Mouse (Mus musculus) adrenal gland, adult 18-20 months (tissue): ENCODE measurements around the gene Prdm16. TPM values are rescaled to one million over a fixed set of nuclear protein-coding genes. Genes with fewer than 3 reads are reported as not detected.

Source experiments
- DNase-seq, 2 experiments: peaks; one replicate each; pipeline ENCODE4 v3.0.0; 2021 to 2022; ENCODE audit warnings: low spot score in 2 of 2
- total RNA-seq, 2 experiments: library from RNA; stranded (reverse); gene quantifications; 1 replicate in 1 of 2; 2 replicates in 1 of 2; pipeline ENCODE4 v1.2.3; 2021

Gene Prdm16
- total RNA-seq, 2 experiments from 2014 or later, result 4.3 to 7.6 TPM

DNA sequence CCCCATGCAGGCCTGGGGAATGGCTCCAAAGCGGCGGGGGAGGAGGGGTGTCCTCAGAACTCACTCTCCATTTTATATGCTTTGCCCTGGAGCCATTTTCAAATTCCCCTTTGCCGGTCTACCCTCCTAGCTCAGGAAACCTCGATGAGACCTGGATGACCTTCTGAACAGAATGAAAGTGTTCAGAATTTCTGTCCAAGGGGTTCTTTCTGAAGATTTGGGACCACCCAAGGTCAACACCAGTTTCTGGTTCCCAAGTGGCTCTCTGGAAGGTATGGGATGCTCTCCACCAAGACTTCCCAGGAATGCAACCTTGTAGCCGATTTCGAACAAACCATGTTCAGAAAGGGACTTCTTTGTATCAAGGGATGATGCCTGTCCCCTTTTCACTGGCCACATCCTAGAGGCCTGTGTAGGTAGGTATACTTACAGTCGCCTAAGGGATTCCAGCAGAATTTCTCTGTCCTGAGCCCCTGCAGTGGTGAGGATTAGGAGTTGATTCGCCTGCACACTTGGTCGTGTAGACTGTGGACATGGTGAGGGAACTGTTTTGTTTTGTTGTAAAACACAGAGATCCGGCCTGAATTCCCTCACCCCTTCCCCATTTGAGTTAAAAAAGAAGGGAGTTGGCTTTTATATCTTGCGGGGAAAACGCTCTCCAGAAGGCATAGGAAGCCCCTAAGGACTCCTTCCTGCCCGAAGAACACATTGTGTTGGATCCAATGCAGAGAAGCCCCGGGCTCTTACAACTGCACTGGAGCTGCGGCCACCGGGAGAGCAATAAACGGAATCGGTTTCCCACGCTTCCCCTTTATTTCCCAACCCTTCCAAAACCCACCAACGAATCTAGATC, 4.0 kb upstream of the Prdm16 start:
- no peak for DNase-seq

DNA sequence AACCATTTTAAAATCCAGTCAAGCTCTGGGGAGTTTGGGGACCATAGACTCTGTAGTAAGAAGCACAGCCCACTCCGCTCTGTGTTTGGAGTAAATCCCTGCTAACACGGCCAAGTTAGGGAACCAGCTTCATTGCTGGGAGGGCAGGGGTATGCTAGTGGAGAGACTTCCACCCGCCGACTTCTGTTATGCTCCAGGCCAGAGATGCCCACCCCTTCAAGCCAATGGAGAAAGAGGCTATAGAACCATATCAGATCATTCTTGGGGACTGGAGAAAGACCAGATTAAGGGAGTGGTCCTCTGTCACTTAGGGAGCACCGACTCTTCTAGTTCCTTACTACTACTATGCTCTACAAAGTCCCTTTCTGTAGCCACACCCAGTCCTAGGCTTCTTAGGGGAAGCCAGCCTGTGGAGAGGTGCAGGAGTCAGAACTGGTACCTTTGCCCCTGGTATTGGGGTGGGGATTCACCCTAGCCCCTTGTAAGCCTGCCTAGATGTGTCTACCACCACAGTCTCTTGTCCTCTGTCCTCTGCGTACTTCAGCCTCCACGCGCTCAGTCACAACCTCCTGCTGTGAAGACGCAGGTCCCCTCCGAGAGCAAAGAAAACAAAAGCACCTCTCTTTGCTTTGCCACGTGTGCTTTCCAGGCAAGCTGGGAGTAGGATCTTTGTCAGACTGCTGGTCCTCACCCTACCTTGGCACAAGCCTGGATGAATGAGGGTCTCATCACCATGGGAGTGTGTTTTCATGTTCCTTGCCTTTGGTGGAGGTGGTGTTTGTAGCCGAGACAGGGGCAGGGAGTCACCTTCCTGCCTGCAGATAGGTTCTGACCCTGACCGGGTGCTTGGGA, 3.1 kb upstream of the Prdm16 start:
- no peak for DNase-seq

DNA sequence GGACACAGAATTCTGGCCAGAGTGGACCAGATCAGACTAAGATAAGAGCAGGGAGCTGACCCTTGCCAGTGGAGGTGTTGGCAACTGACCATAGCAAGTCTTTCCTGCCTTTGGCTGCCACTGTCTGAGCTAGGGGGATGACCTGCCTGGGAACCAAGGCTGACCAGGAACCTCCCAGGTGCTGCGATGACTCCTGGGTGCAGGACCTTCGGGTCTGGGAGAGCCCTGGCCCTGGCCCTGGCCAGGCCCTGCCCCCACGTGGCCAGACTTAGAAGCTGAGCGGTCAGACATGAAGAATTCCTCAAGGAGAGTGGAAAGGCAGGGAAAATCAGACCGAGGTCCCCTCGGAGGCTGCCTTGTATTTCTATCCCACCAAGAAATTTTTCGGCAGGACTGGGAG, 2.5 kb upstream of the Prdm16 start:
- DNase-seq, result no peak

DNA sequence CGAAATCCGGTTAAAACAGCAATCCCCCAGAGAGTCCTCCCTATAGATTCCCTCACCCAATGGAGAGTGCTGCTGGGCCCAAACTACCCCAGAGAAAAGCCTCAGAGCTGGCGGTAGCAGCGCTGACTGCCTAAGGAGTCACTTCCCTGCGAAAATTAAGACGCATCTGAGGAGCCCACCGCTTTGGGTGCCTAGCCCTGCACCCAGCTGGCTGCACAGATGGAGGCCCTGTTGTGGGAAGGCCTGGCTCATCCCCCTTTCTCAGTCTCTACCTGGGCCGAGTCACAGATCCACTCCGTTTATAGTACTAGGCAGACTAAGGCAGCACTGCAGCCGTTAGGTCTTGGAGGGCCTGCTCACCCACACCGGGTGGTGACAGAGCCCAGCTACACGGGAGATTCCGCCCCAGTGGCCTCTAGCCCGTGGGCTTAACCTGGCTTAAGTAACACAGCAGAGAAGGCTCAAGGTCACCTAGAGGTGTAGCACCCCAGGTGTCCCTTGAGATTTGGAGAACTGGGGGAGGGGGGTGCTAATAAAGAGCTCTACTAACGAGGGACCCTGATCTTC, 1.7 kb upstream of the Prdm16 start:
- no peak for DNase-seq

DNA sequence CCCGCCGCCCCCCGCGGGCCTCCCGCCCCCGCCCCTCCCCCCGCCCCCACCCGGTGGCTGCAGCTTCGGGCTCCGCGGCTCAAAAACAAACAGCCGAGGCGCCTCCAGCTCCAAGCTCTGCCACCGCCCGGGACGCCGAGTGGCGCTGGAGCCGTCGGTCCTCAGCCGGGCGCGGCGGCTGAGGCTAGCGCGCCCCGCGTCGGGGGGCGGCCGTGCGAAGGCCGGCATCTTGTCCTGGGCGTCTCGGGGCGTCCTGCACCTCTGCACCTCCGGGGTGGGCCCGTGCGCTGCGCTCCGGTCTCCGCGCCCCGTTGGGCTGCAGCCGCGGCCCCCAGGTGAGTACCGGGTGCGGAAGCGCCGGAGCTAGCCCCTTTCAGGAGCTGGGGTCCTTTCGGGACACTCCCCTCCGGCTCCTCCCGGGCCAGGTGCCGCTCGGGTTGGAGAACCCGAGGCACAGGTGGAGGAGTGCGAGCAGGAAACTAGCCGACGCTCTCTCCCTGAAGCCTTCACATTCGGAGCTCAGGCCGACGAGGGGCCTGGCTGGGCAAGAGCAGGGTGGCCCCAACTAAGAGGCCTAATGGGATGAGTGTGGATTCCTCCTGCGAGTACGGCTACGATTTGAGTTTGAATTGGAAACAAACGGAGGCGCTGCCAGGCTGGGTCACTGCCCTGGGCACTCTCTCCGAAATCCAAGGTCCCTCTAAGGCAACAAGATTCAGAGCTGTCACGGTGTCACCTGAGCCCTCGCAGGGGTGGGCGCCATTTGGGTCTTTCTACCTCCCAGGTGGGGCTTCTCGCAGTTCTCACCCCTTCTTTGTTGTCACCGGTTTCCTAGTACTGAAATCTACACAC, 1.0 kb upstream of the Prdm16 start:
- DNase-seq, result no peak

DNA sequence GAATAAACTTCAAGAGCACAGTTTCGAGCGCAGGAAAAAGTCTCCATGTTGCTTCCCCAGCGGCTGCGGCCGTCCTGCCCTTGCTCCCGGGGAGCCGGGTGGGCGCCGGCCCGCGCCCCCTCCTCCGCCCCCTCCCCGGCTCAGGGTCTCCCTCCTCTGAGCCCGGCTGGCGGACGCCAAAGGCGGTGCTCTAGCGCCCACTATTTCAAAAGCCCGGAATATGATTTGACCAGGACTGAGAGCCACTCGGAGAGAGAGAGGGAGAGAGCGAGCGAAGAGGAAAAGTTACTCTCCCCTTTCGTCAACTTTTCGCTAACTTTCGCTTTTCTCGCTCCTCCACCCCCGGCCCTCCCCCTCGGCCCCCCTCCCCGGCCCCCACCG, 630 bp downstream of the Prdm16 start:
- DNase-seq, result no peak

DNA sequence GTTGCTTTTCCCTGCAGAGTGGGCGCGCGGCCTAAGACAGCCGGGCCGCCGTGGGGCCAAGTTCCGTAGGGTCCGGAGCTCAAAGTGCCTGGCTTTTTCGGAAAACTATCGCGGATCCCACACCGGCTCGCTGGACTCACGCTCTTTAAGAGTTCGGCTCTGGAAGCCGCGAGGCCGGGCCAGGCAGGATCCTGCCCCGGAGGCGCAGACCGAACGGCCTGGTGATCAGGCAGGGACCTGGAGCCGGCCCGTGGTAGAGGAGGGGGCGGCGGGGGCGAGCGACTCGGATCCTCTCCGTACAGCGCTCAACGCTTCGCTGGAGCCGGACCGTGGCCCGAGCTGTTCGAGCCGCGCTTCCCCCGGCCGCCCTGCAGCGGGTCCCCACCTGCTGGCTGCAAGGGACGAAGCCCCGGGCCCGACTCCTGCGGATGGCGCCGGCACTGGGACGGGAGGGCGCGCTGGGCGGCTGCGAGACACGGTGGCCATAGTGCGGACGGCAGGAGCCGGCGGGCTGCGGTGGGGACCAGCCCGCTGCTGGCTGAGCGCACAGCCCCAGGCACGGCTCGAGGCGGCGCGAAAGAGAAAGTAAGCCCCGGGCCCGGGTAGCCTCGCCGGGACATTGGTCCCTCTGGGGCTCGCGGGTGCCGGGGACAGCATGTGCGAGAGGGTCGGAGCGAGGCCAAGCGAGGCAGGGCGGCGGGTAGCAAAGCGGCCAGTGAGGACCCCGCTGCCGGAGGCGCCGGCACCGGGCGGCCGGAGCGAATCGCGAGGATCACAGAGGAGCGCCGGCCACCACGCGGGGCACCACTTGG, 1.2 kb downstream of the Prdm16 start:
- DNase-seq, result peak; percentile 36 to 44

DNA sequence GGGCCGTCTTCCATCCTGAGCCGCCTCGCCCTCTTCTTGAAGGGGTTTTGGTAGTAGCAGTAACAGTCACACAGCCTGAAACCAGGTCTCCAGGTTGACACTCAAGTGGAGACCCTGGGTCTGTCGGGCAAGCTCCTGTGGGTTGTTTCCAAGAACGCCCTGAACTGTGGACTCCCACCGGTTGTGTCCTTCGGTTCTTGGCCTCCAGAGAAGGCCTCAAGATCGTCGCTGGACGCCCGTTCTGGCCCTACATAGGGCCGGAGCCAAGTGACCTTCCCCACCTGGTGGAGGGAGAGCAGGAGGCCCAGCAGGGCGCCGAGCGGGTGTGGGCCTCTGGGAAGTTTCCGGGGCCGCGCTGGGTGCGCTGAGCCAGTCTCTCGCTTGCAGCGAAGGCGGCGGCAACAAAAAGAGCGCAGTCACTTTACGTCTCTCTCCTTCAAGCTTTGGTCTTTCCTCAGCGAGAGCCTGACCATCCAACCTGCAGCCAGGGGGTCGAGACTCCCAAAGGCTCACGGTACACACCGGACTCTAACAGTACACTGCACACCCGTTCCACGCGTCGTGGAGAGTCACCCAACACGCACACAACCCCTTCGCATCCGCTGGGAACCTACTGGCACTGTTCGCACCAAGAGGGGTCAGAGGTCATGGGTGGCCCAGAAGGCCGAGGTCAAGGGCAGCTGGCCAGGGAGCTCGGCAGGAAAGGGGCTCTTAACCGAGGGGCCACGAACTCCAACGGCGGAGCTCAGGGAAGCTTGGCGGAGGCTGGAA, 2.0 kb downstream of the Prdm16 start:
- DNase-seq, result no peak

DNA sequence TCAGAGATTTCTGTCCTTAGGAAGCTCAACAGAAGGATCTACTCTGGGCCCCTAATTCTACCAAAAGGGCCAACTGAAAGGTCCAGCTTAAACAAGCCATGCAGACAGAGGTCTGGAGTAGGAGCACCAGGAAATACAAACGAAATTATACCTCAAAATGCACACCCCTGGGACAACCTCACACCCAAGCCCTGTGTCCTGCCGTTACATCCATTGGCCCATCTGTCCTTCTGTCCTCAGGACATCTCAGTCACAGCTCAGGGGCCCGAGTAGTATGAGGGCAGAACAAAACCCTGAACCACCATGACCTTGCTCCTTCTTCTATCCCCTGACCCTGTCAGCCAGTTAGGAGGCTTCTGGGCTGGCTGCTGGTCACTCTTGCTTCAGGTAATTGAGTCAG, 2.7 kb downstream of the Prdm16 start:
- no peak for DNase-seq

DNA sequence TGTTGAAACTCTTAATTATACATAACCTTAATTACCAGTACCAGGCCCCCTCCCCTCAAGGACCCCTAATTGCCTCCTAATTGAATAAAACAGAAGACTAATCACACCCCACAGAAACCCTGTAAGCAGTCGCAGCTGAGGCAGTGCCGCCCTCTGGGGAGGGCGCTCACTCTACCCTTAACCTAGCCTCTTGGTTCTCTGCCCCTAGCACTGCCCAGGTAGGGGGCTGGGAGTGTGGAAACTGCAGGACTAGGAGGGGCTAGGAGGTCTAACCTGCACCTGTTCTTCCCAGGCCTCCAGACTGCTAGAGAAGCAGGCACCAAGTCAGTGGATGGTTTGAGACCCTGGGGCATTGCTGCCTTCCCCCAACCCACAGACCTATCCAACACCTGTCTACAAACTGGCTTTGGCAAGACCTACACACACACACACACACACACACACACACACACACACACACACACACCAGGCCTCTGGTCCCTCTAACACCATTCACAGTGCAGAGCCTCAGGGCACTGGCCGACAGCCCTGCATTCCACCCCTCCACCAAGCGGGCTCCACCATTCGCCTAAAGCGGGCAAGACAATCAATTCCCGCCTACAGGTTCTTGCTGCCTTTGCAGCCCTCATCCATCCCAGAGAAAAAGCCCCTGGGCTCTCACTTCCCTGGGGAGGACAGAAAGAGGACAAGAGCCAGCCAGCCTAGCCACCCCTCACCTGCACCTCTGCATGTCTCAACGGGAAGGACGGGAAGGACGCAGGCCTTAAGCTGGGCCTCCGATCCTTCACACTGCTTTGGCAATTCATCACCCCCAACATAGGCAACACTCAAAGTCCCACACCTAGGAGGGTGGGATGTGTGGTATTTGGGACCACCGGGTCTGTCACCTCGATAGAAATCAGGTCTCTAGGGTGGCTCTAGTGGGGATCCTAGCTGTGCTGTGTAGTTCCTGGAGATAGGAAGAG, 3.6 kb downstream of the Prdm16 start:
- no peak for DNase-seq

DNA sequence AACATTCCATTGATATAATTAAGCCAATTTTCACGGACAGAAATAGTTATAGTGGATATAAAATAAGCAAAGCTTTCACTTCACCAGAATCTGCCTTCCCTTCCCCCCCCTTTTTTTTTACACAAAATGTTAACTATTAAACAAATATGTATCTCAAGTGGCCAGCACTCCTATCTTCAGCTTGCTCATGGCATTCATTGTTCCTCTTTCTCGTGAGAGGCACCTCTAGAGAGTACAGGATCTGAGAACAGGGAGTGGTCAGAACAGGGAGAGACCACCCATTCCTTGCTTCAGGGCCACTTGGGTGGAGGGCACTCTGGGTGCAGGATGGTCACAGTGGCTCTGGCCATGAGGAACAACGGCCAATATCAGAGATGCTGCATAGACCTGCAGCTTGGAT, 5.9 kb downstream of the Prdm16 start:
- no peak for DNase-seq

DNA sequence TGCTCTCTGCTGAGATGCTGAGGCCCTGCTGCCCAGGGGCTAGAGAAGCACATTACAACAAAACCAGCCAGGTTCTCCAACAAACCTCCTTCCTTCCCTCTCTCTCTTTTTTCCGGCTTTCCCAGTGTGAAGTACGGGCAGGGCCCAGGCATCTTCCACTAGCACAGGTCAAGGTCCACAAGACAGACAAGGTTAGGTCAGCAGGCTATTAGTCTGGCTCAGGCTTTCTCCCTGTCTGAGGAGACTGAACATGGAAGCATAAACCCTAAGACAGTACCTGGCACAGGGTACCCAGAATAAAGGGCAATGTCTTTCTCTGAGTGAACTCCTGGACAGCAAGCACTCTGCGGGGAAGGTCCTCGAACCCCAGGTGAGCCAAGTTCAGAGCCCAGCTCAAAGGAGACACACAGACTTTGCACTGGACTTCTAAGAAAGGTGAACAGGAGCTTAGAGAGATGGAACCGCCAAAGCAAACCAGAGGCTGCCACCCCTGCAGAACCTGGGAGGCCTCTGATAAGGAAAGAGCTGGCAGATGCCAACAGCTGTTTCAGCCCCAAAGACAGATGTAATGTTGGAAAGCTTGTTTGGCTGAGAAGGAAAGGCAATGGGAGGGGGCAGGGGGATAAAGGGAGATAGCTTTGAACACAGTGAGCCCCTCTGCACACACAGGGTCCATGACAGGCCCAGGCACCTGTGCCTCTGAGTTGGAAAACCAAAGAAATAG, 9.1 kb downstream of the Prdm16 start:
- no peak for DNase-seq

DNA sequence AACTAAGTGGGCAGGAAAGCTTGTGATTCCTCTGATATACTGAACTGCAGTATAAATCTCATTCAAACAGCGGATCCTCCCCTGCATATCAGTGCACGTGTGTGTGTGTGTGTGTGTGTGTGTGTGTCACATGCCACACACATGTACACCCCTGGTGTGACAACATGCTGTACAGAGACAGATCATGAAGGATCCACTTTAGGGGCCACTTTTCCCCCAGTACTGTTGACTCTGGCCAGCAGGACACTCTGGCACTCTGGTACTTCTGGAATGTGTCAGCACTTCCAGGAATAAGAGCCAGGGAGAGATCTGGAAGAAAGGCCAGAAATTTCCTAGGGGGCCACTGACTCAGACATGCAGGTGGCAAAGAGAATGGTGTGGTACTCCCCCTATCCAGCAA, 10.4 kb downstream of the Prdm16 start:
- DNase-seq, result no peak

DNA sequence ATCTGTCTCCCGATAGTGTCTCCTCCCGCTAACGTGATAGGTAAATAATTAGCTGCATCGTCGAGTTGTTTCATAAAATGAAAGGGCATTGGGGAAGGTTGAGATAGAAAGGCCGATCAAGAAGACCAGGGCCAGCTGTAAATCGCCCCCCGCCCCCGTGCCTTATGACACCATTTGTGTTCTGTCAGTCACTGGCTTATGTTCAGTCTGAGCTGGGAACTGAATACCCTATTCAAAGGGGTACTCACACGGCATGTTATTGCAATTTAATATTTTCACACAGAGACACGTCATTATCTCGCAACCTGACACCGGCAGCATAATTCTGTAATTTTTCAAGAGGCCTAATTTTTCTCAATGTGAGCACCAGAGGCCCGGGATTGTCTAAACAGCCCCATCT, 11.0 kb downstream of the Prdm16 start:
- no peak for DNase-seq

DNA sequence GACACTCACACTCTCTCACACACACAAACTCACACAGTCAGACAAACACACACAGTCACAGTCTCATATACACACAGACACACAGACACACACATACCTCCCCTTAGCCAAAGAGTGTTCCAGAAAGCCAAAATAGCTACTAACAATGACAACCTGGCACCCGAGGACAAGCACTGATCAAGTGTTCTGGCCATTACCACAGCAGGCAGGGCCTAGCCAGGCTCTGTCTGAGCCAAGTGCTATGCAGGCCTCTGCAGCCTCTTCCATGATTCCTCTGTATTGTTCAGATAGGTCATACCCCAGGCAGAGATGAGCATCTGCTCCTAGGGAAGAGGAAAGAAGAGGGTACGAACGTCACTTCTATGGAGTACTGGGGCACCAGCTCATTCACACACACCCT, 13.4 kb downstream of the Prdm16 start:
- DNase-seq, result no peak

DNA sequence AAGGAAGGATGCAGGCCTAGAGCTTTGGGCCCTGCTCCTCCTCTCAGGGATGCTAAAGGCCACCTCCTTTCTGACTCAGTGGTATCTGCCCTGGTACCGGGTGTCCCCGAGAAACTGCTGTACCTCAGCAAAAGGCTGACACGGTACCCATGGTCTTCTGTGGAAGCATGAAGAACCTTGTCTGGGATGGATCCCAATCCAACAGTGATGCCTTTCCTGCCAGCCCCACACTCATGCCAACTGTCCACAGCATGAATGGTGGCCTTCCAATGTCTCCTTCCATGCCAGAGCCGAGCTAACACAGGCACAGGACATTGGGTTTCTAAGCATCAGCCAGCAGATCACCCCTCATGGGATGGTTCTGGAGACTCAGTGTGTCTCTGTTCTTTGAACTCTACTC, 14.2 kb downstream of the Prdm16 start:
- no peak for DNase-seq

DNA sequence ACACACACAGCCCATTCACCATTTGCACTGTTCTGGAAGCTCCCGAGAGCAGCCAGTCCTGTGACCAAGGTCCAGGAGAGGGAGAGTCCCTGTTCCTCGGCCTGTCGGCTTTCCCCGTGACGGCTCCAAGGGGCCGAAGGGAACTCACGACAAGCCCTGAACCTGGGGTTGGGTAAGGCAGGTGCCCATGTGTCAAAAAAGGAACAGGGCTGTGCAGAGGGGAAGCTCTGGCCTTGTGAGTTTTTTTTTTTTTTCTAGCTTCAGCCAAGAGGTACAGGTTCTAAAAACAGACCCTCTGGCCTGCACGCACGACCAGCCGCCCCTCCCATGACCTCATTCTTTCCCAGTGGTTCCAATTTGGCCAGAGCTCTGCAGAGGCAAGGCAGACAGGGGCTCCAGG, 25.5 kb downstream of the Prdm16 start:
- no peak for DNase-seq

DNA sequence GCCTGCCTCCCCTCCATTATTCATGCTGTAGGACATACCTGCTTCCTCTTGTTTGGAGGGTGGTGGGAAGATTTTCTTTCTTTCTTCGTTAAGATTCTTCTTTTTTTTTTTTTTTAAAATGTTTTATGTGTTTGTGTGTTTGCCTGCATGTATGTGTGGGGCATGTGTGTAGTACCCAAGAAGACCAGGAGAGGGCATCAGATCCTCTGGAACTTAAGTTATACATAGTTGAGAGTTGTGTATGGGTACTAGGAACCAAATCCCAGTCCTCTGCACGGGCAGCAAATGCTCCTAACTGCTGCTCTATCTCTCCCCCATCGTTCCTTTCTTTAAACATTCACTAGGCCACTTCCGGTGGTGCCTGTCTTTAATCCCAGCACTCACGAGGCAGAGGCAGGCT, 28.9 kb downstream of the Prdm16 start:
- DNase-seq, result no peak
